Mouse (Mus musculus): ENCODE measurements around the gene Tcirg1.

DNA sequence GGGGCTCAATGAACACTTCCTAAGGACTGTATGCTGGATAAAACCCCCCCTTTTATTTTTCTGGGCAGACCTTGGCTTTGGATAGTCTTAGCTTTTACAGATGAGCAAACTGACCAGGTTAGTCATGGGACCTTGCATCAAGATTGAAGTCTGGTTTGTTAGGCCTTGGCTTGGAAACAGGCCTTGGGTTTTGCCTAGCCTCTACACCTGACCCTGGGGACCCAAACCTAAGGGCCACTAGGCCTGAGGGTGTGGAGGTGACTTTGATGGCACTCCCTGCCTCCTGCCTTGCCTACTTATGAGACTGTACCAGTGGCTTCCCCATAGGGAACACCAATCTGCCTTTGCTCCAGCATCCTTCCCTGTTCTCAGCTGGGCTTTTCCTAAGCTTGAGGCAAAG, 13.0 kb upstream of the Tcirg1 start:
- TF ChIP-seq POLR2A (IDR thresholded peaks at IDR 0.05; ENCODE audit: borderline replicate concordance, control insufficient read depth, low read depth, low read length): no peak
- no peak for TF ChIP-seq CTCF (IDR thresholded peaks at IDR 0.05; ENCODE audit: control insufficient read depth, insufficient read depth, low read length)

All from bone marrow, adult 2 months (tissue).